Mouse (Mus musculus) urinary bladder, postnatal 36 days (tissue): ENCODE measurements around the gene Tbpl1.

Source experiments
- DNase-seq, 2 experiments: peaks; one replicate each; pipeline ENCODE4 v3.0.0; 2022; ENCODE audit warnings: low spot score in 2 of 2, mixed read lengths in 1 of 2

Gene Tbpl1

DNA sequence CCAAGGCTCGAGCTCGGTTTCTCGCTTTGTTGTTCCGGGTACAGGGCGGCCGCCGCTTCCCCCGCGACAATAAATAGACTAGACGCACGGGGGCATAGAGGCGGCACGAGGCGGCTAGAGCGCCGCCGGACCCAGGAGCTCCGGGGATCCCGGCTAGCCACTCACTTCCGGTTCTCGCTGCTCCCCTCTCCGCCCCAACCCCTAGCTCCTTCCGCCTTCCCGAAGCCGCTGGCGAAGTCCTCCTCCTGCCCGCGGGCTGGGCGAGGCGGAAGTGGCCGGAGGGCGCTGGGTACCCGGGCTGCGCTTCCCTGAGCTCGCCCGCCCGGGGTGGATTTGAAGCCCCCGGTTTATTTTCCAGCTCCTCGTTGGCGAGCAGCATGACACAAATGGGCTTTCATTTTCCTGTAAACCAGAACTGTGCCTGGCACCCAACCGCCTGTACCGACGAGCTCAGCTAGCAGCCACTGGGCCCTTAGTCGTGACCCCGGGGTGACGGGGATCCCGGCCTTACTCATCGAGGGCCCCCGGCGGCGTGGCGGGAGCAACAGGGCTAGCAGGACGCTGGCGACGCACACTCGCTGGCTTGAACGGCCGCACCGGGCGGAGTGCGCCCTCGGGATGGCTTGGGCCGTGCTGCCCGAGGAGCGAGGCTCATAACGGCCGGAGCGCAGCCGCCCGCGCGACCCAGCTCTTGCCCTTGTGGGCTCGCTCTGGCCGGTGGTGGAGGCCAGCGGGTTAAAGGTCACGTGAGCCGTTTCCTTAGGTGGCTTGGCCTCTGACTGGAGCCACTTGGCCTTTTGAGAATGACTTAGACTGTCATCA lies at the start of gene Tbpl1:
Gene Tbpl1, minus strand, starts transcription at position 667 of the 822 bp plus-strand sequence.
- DNase-seq = peak; percentile 90 to 94

- DNase-seq = no peak
These were observed 49.7 kb upstream of the Tbpl1 start for GRCm38 (mm10) chr10:22781466-22781865.

DNA sequence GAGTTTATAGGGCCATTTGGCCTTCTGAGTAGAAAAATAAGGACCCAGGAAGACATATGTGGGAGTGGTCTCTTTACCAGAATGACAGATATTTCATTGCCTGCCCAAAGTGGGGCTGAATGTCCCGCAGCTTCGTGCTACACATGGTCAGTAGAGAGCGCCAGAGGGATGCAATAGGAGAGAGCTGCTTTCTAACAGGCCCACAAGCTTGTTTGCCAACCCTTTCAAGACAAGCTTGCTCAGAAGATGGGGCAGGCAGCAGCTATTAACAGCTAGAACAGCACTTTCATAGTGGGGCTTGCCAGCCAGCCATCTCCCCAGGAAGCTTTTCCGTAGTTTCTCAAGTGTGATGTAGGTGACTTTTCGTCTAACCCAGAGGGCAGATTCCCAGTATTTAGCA lies 46.2 kb upstream of the Tbpl1 start:
- peak; percentile 24 to 38 for DNase-seq

DNA sequence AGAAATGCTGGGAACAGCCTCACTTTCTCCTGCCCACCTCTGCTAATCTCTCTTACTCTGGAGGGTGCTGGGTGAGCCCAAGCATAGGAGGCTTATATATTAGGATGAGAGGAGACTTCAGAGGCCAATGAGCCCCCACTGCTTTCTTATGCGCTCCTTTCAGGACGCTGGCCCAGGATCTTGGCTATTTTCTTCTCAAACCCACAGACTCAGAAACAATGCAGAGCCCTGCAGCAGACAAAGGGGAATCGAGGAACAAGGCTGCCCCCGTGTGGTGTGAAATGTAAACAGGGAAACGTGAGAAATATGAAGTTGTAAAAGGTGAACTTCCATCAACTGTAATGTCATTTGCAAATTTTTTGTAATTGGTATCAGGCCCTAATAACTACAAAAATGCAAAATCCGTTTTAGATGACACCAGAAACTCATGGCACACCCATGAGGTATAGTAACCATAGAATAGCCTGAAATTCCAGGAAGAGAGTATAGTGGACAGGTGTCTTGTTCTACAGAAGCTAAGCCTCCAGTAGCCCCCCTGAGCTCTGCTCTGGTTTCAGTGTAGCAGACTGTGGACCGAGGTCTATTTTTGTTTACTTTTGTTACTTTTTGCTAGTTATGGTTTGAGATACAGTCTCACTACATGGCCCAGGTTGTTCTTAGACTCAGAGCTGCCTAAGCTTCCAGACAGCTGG lies 44.4 kb upstream of the Tbpl1 start:
- DNase-seq = peak; percentile 39 to 47

GRCm38 (mm10) chr10:22775456-22775855 lies 43.7 kb upstream of the Tbpl1 start:
- DNase-seq = no peak

GRCm38 (mm10) chr10:22774626-22775025 lies 42.9 kb upstream of the Tbpl1 start:
- DNase-seq = peak in 1 of 2 experiments; percentile 12

GRCm38 (mm10) chr10:22754240-22754639 lies 22.5 kb upstream of the Tbpl1 start:
- no peak for DNase-seq

- no peak for DNase-seq
These were observed 19.5 kb upstream of the Tbpl1 start for GRCm38 (mm10) chr10:22751175-22751682.

DNA sequence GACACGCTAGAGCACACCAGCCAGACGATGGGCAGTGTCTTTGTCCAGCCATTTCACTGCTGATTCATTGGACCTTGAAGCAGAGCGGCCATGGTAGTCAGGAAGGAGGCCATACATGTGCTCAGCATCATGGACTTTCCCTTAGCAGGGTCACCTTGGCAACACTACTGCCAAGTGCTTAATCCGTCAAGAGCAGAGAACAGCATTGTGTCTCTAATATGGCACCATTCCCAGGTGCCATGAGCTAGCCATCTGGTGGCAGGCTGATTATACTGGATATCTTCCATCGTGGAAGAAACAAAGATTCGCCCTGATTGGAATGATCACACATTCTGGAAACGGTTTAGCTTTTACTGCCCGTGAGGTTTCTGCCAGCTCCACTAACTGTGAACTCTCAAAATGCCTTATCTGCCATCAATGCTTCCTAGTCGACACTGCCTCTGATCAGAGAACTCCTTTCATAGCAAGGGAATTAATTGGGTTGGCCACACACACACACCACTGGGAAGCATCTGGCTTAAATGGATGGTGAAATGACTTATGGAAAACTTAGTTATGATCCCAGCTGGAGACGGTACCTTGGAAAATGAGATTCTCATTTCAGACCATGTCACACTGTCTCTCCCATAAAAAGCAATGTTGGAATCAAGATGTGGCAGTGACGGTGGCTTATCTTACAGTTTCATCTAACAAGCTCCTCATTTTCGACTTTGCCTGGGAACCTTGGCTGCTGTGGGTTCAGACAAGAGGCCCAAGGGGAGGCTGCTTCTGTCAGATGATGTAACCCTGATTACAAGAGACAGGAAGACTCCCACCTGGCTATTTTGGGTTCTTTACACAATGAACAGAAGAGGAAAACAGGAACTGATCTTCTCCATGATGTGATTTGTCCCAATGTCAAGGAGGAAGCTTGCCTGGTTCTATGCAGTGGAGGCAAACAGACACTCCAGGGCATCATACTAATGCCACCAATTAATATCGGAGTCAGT lies 14.9 kb upstream of the Tbpl1 start:
- no peak for DNase-seq

DNA sequence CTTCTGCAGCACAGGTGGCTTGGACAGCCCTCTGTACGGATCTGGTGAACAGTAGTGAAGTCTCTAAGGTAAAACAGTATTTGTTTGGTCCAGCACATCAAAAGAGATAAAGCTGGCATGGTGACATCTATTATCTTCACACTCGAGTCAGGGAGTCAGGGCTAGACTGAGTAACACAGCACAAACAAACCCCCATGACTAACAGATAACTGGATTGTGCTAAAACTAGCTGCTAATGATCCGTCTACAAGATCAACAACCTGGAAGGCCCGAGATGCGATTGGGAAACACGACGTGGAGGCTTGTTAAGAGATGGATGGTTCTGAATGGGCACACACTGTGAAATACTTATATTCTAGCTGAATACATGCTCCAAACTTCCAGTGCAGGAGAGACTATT lies 14.2 kb upstream of the Tbpl1 start:
- no peak for DNase-seq

GRCm38 (mm10) chr10:22732181-22732580 lies 443 bp upstream of the Tbpl1 start:
- no peak for DNase-seq

DNA sequence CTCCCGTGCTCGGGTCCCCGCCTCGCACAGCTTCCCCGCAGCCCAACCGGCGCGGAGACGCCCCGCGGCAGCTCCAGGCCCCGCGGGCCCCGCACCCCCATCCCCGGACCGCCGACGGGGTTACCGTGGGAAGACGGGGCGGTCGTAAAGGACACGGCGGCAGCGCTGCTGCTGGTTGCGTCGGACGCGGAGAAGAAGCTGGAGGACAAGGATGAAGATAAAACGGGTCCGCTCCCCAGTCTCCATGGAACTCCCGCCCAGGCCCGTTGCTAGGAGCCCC lies 806 bp downstream of the Tbpl1 start:
- DNase-seq = no peak

- no peak for DNase-seq
These were observed 1.3 kb downstream of the Tbpl1 start for GRCm38 (mm10) chr10:22730266-22730991.

DNA sequence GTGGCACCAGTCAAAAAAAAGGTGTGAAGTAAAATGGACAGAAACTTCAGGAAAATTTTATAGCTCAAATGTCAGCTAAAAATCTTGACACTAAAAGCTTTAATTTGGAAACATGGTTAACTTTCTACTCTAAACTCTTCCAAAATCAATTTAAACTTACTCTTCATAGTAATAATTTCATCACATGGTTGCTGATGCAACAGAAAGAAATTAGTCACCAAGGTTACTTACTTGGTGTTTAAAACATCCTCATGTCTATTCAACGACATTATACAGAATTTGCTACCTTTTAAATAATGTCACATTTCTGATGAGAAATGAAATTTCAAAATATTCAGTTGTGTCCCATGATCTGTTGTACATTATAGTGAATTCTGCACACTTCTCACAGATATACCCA lies 3.5 kb downstream of the Tbpl1 start:
- no peak for DNase-seq

DNA sequence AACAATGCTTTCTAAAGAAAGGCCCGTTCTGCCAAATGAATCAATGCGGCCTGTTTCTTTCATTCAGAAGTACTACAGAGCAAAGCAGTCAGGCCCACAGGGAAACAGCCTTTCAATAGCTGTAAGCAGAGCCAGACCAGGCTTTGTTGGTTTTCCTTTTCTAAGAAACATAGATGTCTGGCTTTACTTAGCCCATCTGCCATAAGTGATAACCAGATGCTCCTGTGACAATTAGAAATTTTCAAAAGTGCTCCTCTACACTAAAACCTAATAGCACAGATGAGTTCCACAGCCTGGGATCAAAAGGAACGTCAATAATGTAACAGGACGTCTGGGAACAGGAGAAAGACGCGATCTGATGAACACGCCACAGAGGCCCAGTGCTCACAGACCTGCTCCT lies 5.4 kb downstream of the Tbpl1 start:
- DNase-seq = no peak

GRCm38 (mm10) chr10:22725166-22725565 lies 6.6 kb downstream of the Tbpl1 start:
- no peak for DNase-seq

DNA sequence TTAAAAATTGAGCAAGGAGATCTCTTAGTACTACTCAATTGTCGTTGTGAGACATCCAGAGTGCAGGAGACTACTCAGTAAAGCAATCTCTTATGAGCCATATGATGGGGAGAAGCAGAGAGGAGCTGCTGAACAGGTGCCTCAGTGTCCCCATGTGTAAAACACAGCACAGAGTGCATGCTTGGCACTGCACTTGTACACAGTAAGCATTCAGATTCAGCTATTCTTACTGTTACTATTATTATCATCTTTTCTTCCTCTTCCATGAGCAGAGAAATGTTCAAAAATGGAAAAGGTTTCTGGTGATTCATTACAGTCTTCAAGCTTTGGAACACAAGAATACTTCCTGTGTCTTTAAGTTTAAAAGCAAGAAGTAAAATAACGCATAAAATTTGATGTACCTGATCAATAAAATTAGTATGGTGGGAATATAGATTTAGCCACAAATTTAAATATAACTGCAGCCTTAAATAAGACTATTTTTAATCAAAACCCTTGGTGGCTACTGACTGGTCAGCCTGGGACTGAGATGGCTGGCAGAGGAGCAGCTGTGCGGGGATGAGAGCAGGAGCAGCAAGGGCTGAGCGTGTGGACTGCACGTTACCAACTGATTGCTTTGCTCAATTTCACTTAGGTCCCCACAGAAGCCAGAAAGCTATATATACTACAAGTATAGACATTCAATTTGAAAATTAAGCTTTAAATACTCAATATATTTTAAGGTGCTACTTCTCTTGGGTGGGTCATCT lies 10.8 kb downstream of the Tbpl1 start:
- DNase-seq = no peak

GRCm38 (mm10) chr10:22718475-22718874 lies 13.3 kb downstream of the Tbpl1 start:
- no peak for DNase-seq

- DNase-seq = peak; percentile 42 to 56
These were observed 17.2 kb downstream of the Tbpl1 start for GRCm38 (mm10) chr10:22714520-22714919.

DNA sequence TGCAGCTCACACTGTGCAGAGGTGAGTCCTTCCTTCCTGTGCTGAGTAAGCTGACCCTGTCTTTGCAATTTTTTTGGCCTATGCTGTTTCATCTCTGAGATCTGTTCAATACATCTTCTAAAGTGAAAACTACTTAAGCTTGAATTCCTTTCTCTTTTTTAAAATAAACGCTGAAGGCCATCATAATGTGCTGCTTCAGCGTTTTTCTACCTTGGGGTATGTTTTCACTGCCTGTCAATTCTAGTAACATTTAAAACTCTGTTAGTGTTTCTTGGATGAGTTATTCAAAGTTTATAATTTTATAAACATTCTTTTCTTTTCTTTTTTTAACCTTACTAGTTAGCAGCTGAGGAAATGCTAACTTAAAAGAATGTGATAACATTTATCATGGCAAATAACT lies 18.8 kb downstream of the Tbpl1 start:
- no peak for DNase-seq
